Mouse (Mus musculus): Measurements from ENCODE around the gene Huwe1. TPM values are rescaled to one million over a fixed set of nuclear protein-coding genes. Genes with fewer than 3 reads are reported as not detected.
A peak's percentile ranks its signal among the peaks of the same experiment; 100 is the strongest.

Huwe1 gene
- polyA plus RNA-seq (2021): 131 TPM

- peak; percentile 42 for ATAC-seq
- ChIA-PET CTCF (no interaction called here), POLR2A (no interaction called here)
- no peak for TF ChIP-seq CTCF (IDR thresholded peaks at IDR 0.05)
- DNase-seq (ENCODE audit: low read depth, low spot score): no peak
- in situ Hi-C loops (cut with MboI; ENCODE audit: low pct_unique_long_range_greater_than_20kb): loop anchor here (25.0 kb wide), 1 partner anchor 264 kb away; no protein-coding TSS in a partner anchor
- H3K27me3 ChIP-seq: peaks cover 17% of the 10 kb centered on the region
These were observed at the start of gene Huwe1 for GRCm38 (mm10) chrX:151800701-151801511. Gene Huwe1, plus strand, starts transcription at chrX:151800807.

- ChIA-PET POLR2A (no interaction called here), CTCF (interaction anchor here (1.0 to 2.5 kb wide), 2 partner anchors 9 kb away, joined by 3 to 5 read pairs; no protein-coding TSS in a partner anchor)
- DNase-seq (ENCODE audit: low read depth, low spot score): no peak
- no peak for TF ChIP-seq CTCF (IDR thresholded peaks at IDR 0.05)
- in situ Hi-C loops (cut with MboI; ENCODE audit: low pct_unique_long_range_greater_than_20kb): no loop called here
- no peak for ATAC-seq
- peaks cover 24% of the 10 kb centered on the region for H3K27me3 ChIP-seq
These were observed 20.3 kb upstream of the Huwe1 start for GRCm38 (mm10) chrX:151780348-151780747.

- H3K27me3 ChIP-seq: peaks cover 31% of the 10 kb centered on the region
- ChIA-PET CTCF (no interaction called here), POLR2A (no interaction called here)
- no peak for TF ChIP-seq CTCF (IDR thresholded peaks at IDR 0.05)
- ATAC-seq (no peak), DNase-seq (ENCODE audit: low read depth, low spot score) (no peak)
- in situ Hi-C loops (cut with MboI; ENCODE audit: low pct_unique_long_range_greater_than_20kb): no loop called here
These were observed 17.7 kb upstream of the Huwe1 start for GRCm38 (mm10) chrX:151782939-151783338.

- no peak for TF ChIP-seq CTCF (IDR thresholded peaks at IDR 0.05)
- ATAC-seq: no peak
- ChIA-PET POLR2A (no interaction called here), CTCF (interaction anchor here (0.9 to 1.9 kb wide), 2 partner anchors 10 to 27 kb away, joined by 3 to 5 read pairs; no protein-coding TSS in a partner anchor)
- peaks cover 13% of the 10 kb centered on the region for H3K27me3 ChIP-seq
- in situ Hi-C loops (cut with MboI; ENCODE audit: low pct_unique_long_range_greater_than_20kb): no loop called here
- DNase-seq (ENCODE audit: low read depth, low spot score): no peak
These were observed 7.8 kb upstream of the Huwe1 start for GRCm38 (mm10) chrX:151792766-151793165.

GRCm38 (mm10) chrX:151797970-151798369, 2.6 kb upstream of the Huwe1 start:
- peaks cover 17% of the 10 kb centered on the region for H3K27me3 ChIP-seq
- ATAC-seq (no peak), DNase-seq (ENCODE audit: low read depth, low spot score) (no peak)
- ChIA-PET POLR2A (no interaction called here), CTCF (no interaction called here)
- in situ Hi-C loops (cut with MboI; ENCODE audit: low pct_unique_long_range_greater_than_20kb): no loop called here
- TF ChIP-seq CTCF (IDR thresholded peaks at IDR 0.05): no peak

GRCm38 (mm10) chrX:151802328-151802955, 1.8 kb downstream of the Huwe1 start:
- no peak for TF ChIP-seq CTCF (IDR thresholded peaks at IDR 0.05)
- no peak for DNase-seq (ENCODE audit: low read depth, low spot score)
- POLR2A ChIA-PET: no interaction called here
- peaks cover 16% of the 10 kb centered on the region for H3K27me3 ChIP-seq
- ATAC-seq: no peak
- in situ Hi-C loops (cut with MboI; ENCODE audit: low pct_unique_long_range_greater_than_20kb): loop anchor here (25.0 kb wide), 1 partner anchor 265 kb away; no protein-coding TSS in a partner anchor
- CTCF ChIA-PET: interaction anchor here (1.4 kb wide), 1 partner anchor 10 kb away, joined by 5 read pairs; no protein-coding TSS in a partner anchor

GRCm38 (mm10) chrX:151802956-151803776, 2.6 kb downstream of the Huwe1 start:
- in situ Hi-C loops (cut with MboI; ENCODE audit: low pct_unique_long_range_greater_than_20kb): loop anchor here (25.0 kb wide), 1 partner anchor 266 kb away; no protein-coding TSS in a partner anchor
- ChIA-PET CTCF (interaction anchor here (1.4 kb wide), 1 partner anchor 11 kb away, joined by 5 read pairs; no protein-coding TSS in a partner anchor), POLR2A (interaction anchor here (0.6 to 0.7 kb wide), 3 partner anchors 343 to 1325 kb away, joined by 3 to 4 read pairs (median 3); no protein-coding TSS in a partner anchor)
- TF ChIP-seq CTCF (IDR thresholded peaks at IDR 0.05): no peak
- DNase-seq (ENCODE audit: low read depth, low spot score): peak; percentile 88
- ATAC-seq: peak; percentile 84
- H3K27me3 ChIP-seq: peaks cover 12% of the 10 kb centered on the region

- CTCF ChIA-PET: no interaction called here
- POLR2A ChIA-PET: interaction anchor here (0.6 kb wide), 1 partner anchor 343 kb away, joined by 3 read pairs; no protein-coding TSS in a partner anchor
- TF ChIP-seq CTCF (IDR thresholded peaks at IDR 0.05): no peak
- DNase-seq (ENCODE audit: low read depth, low spot score) (no peak), ATAC-seq (peak; percentile 9)
- in situ Hi-C loops (cut with MboI; ENCODE audit: low pct_unique_long_range_greater_than_20kb): loop anchor here (25.0 kb wide), 1 partner anchor 266 kb away; no protein-coding TSS in a partner anchor
- H3K27me3 ChIP-seq: peaks cover 6% of the 10 kb centered on the region
These were observed 3.1 kb downstream of the Huwe1 start for GRCm38 (mm10) chrX:151803777-151804101.

- no peak for DNase-seq (ENCODE audit: low read depth, low spot score)
- H3K27me3 ChIP-seq: no peaks in the 10 kb centered on the region
- POLR2A ChIA-PET: no interaction called here
- in situ Hi-C loops (cut with MboI; ENCODE audit: low pct_unique_long_range_greater_than_20kb): loop anchor here (25.0 kb wide), 1 partner anchor 267 kb away; no protein-coding TSS in a partner anchor
- no peak for ATAC-seq
- no peak for TF ChIP-seq CTCF (IDR thresholded peaks at IDR 0.05)
- CTCF ChIA-PET: no interaction called here
These were observed 3.8 kb downstream of the Huwe1 start for GRCm38 (mm10) chrX:151804388-151804787.

- CTCF ChIA-PET: no interaction called here
- no peak for TF ChIP-seq CTCF (IDR thresholded peaks at IDR 0.05)
These were observed 10.9 kb downstream of the Huwe1 start for GRCm38 (mm10) chrX:151811481-151811880.

More at GRCm38 (mm10) chrX:151811481-151811880, 10.9 kb downstream of the Huwe1 start:
- POLR2A ChIA-PET: no interaction called here
- ATAC-seq (no peak), DNase-seq (ENCODE audit: low read depth, low spot score) (no peak)
- in situ Hi-C loops (cut with MboI; ENCODE audit: low pct_unique_long_range_greater_than_20kb): loop anchor here (25.0 kb wide), 1 partner anchor 274 kb away; no protein-coding TSS in a partner anchor
- peaks cover 28% of the 10 kb centered on the region for H3K27me3 ChIP-seq
